Mouse (Mus musculus) hindbrain, embryonic 14.5 days (tissue): ENCODE measurements around the gene Klk12. TPM values are rescaled to one million over a fixed set of nuclear protein-coding genes. Genes with fewer than 3 reads are reported as not detected.
A peak's percentile ranks its signal among the peaks of the same experiment; 100 is the strongest.

Experiments used
- ATAC-seq: fragments of 200-750 bp; cut with Nextera tagmentation; 2 replicates; pipeline ENCODE4 v1.8.0; 2017; ENCODE audit warnings: moderate number of reproducible peaks, mild to moderate bottlenecking, moderate TSS enrichment, moderate library complexity; ENCODE audit not compliant: low FRiP score
- DNase-seq: peaks from one replicate; pipeline ENCODE4 v3.0.0-alpha.2; 2015; ENCODE audit warnings: low spot score
- H3K27ac ChIP-seq: fragments of 300-500 bp; sonication (generic); 2 replicates; pipeline ENCODE4 v1.5.1; 2014; ENCODE audit warnings: mild to moderate bottlenecking, moderate library complexity
- H3K27me3 ChIP-seq: fragments of 300-500 bp; sonication (generic); 2 replicates; pipeline ENCODE4 v1.6.1; 2014; ENCODE audit warnings: mild to moderate bottlenecking, low read length, mixed read lengths; ENCODE audit not compliant: control insufficient read depth, insufficient read depth
- H3K36me3 ChIP-seq: fragments of 300-500 bp; sonication (generic); replicated peaks from 2 replicates; pipeline ENCODE4 v1.6.1; 2014; ENCODE audit not compliant: control insufficient read depth, insufficient read depth
- H3K4me1 ChIP-seq: fragments of 300-500 bp; sonication (generic); replicated peaks from 2 replicates; pipeline ENCODE4 v1.6.1; 2014; ENCODE audit warnings: antibody characterized with exemption, low read length, mixed read lengths; ENCODE audit not compliant: control insufficient read depth, insufficient read depth
- H3K4me2 ChIP-seq: fragments of 300-500 bp; sonication (generic); replicated peaks from 2 replicates; pipeline ENCODE4 v1.6.1; 2014; ENCODE audit warnings: mild to moderate bottlenecking, moderate library complexity
- H3K4me3 ChIP-seq: fragments of 300-500 bp; sonication (generic); replicated peaks from 2 replicates; pipeline ENCODE4 v1.5.1; 2014; ENCODE audit warnings: mild to moderate bottlenecking, low read length
- H3K9ac ChIP-seq: fragments of 300-500 bp; sonication (generic); 2 replicates; pipeline ENCODE4 v1.6.1; 2014
- H3K9me3 ChIP-seq: fragments of 300-500 bp; sonication (generic); 2 replicates; pipeline ENCODE4 v1.6.1; 2016; ENCODE audit warnings: low read length; ENCODE audit not compliant: control insufficient read depth
- WGBS: fragments of 180-500 bp; shearing (Covaris S2); extraction: QIAGEN DNeasy Blood & Tissue Kit; methylation state at CpG from one replicate; pipeline ENCODE4 v1.1.7; 2014; 5-methylcytosine and 5-hydroxymethylcytosine counted together
- polyA plus RNA-seq: library from polyadenylated mRNA; unstranded; fragments of >200 nt; fragmentation: Nextera tagmentation; extraction: Ambion mirVana; gene quantifications from 2 replicates; pipeline ENCODE4 v1.2.1, GENCODE M21; 2014

Gene Klk12
- not detected in 2 replicates for polyA plus RNA-seq

DNA sequence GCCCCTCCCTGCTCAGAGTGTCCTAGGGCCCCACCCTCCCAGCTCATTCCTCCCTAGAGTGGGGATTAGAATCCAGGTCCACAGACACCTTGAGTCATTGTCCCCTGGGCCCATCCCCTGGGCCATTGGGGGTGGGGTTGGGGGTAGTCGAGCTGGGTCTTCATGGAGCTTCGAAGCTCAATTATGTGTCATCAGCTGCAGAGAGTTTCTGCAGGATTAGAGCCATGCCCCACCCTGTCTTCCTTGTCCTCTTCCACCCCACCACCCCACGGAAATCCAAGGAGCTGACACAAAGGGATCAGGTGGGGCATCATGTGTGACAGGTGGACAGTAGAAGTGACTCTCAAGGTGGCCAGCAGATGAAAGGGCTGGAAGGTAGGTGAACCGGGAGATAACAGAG is at the start of gene Klk12:
TSS of gene Klk12 (plus strand) at position 301 of the 400 bp plus-strand sequence.
- Histone ChIP-seq H3K27ac (no peak within 1 kb of the TSS), H3K9me3 (no peaks in the 10 kb centered on the region), H3K4me2 (no peak within 1 kb of the TSS), H3K4me1 (no peaks in the 10 kb centered on the region), H3K27me3 (no peaks in the 10 kb centered on the region), H3K9ac (no peak within 1 kb of the TSS), H3K4me3 (no peak within 1 kb of the TSS), H3K36me3 (no peaks in the 10 kb centered on the region)
- DNase-seq (no peak), ATAC-seq (no peak)
- WGBS, result 87% methylated on average over 4 of the region's 4 CpGs

DNA sequence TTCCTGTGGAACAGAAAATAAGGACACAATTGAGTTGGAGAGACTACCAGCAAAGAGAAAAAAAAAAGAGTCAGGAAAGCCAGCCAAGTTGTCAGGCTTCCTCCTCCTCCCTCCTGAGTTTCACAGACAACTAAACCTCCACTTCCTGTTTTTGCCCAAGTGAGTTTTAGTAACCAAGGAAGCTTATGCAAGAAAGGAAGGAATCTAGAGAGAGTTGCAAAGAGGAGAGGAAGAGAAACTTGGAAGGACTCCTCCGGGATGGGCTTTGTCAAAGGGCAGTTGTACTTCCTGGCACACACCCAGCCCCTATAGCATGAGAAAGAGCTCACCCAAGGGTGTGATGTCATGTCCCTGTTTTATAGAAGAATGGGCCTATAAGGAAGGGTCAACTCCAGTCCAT is 20.9 kb upstream of the Klk12 start:
- Histone ChIP-seq H3K9ac (no peak overlapping the region), H3K9me3 (no peaks in the 10 kb centered on the region), H3K4me3 (no peak overlapping the region), H3K36me3 (no peaks in the 10 kb centered on the region), H3K4me1 (no peaks in the 10 kb centered on the region), H3K27me3 (no peaks in the 10 kb centered on the region), H3K4me2 (no peak overlapping the region), H3K27ac (no peak overlapping the region)
- ATAC-seq (no peak), DNase-seq (peak; percentile 26)
- 37% methylated on average over 1 of the region's 1 CpGs for WGBS

DNA sequence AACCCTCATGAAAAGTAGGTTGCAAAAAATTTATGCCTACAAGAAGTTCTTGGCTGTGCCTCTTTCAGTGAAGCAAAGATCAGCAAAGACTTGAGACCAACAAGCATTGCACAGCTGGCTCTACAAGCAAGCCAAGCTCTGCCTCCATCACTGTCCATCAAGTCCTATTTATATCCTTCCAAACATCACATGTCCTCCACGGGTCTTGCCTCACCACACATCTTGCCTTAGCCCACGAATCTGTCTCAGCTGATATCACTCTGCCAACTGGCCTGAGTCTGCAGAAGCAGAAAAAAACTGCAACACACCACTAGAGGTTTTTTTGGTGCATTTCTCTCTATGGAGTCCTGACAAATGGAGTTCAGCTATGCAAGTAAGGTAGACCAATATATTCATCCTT is 15.9 kb upstream of the Klk12 start:
- no peak overlapping the region for H3K4me3 ChIP-seq
- no peak for DNase-seq
- no peak overlapping the region for H3K9ac ChIP-seq
- 74% methylated on average over 2 of the region's 2 CpGs for WGBS
- H3K27me3 ChIP-seq, result no peaks in the 10 kb centered on the region
- no peak for ATAC-seq
- H3K27ac ChIP-seq, result no peak overlapping the region
- H3K4me2 ChIP-seq, result no peak overlapping the region
- H3K36me3 ChIP-seq, result no peaks in the 10 kb centered on the region
- no peaks in the 10 kb centered on the region for H3K4me1 ChIP-seq
- no peaks in the 10 kb centered on the region for H3K9me3 ChIP-seq

DNA sequence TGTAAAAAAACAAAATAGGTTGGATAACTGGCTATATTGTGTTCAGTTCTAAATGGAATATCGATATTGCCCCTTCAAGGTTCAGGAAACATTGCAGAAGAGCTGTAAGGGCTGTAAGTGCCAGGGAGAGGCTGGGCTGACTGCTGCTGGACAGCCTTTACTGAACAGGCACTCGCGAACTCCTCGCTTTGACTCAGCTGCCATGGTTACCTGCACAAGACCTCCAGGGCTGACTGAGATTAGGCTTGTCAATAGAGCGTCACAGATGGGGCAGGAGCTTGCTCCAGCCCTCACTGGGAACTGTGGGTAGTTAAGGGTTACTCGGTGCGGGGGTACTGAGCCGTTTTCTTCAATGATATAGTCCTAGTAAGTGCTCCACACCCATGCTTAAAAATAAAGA is 2.2 kb upstream of the Klk12 start:
- Histone ChIP-seq H3K36me3 (no peaks in the 10 kb centered on the region), H3K4me3 (no peak overlapping the region), H3K27ac (no peak overlapping the region), H3K4me2 (no peak overlapping the region), H3K4me1 (no peaks in the 10 kb centered on the region), H3K9me3 (no peaks in the 10 kb centered on the region), H3K27me3 (no peaks in the 10 kb centered on the region), H3K9ac (no peak overlapping the region)
- DNase-seq, result no peak
- no peak for ATAC-seq
- WGBS, result 45% methylated on average over 8 of the region's 8 CpGs

DNA sequence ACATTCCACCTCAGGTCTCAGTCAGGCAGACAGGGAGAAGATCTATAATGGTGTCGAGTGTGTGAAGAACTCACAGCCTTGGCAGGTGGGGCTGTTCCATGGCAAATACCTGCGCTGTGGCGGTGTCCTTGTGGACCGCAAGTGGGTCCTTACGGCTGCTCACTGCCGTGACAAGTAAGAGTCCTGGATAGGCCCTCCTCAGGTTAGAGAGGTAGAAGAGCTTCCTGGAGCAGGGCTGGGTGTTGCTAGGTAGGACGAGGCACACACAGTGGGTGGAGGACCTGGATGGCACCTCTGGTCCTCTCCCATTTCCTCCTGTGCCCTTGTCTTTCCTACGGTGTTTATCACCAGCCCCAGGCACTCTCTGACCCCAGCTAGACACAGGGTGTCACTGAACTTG is 939 bp downstream of the Klk12 start:
- DNase-seq, result no peak
- Histone ChIP-seq H3K9ac (no peak overlapping the region), H3K4me1 (no peaks in the 10 kb centered on the region), H3K27ac (no peak overlapping the region), H3K9me3 (no peaks in the 10 kb centered on the region), H3K36me3 (no peaks in the 10 kb centered on the region), H3K4me3 (no peak overlapping the region), H3K4me2 (no peak overlapping the region), H3K27me3 (no peaks in the 10 kb centered on the region)
- 91% methylated on average over 8 of the region's 8 CpGs for WGBS
- no peak for ATAC-seq

DNA sequence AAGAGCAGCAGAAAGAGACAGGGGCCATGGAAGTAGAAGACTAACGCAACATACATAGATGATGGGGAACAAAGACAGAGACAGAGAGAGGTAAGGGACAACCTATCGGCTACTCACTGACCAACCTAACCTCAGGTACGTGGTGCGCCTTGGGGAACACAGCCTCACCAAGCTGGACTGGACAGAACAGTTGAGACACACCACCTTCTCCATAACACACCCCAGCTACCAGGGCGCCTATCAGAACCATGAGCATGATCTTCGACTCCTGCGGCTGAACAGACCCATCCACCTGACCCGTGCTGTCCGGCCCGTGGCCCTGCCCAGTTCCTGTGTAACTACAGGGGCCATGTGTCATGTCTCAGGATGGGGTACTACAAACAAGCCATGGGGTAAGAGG is 2.0 kb downstream of the Klk12 start:
- DNase-seq (no peak), ATAC-seq (no peak)
- WGBS, result 95% methylated on average over 10 of the region's 10 CpGs
- no peaks in the 10 kb centered on the region for H3K27me3 ChIP-seq
- no peak overlapping the region for H3K9ac ChIP-seq
- H3K27ac ChIP-seq, result no peak overlapping the region
- no peaks in the 10 kb centered on the region for H3K9me3 ChIP-seq
- H3K4me1 ChIP-seq, result no peaks in the 10 kb centered on the region
- no peak overlapping the region for H3K4me2 ChIP-seq
- H3K36me3 ChIP-seq, result no peaks in the 10 kb centered on the region
- no peak overlapping the region for H3K4me3 ChIP-seq

DNA sequence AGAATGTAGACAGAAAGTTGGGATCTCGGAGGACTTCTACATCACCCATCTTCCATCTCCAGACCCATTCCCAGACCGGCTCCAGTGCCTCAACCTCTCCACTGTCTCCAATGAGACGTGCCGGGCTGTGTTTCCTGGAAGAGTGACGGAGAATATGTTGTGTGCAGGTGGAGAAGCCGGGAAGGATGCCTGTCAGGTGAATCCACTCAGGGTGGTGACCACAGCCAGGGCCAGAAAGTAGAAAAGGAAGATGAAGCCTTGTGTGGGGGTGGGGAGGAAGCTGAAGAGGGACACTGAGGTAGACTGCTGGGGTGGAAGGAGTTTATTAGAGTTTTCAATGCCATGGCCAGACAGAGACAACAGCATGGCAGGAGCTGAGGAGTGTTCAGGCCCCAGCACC is 3.2 kb downstream of the Klk12 start:
- H3K4me2 ChIP-seq, result no peak overlapping the region
- H3K36me3 ChIP-seq, result no peaks in the 10 kb centered on the region
- no peak overlapping the region for H3K27ac ChIP-seq
- no peaks in the 10 kb centered on the region for H3K27me3 ChIP-seq
- WGBS, result 93% methylated on average over 6 of the region's 6 CpGs
- DNase-seq (no peak), ATAC-seq (no peak)
- no peak overlapping the region for H3K4me3 ChIP-seq
- H3K9ac ChIP-seq, result no peak overlapping the region
- no peaks in the 10 kb centered on the region for H3K9me3 ChIP-seq
- H3K4me1 ChIP-seq, result no peaks in the 10 kb centered on the region

DNA sequence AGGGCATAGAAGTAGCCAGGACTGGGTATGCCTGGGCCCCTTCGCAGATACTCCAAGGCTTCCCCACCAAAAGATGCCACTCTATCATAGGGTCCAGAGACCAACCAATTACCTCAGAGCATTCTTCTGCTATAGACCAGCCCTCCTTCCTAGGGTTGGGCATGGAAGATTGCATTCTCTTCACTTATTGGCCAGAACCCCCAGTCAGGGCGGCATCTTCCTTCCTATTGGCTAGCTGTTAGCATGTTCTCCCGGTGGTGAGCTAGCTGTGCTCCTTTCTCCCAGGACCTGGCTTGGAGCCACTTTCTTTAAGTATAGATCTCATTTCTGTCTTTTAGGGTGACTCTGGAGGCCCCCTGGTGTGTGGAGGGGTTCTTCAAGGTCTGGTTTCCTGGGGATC is 4.2 kb downstream of the Klk12 start:
- H3K27me3 ChIP-seq, result no peaks in the 10 kb centered on the region
- H3K27ac ChIP-seq, result no peak overlapping the region
- H3K36me3 ChIP-seq, result no peaks in the 10 kb centered on the region
- H3K4me3 ChIP-seq, result no peak overlapping the region
- H3K4me2 ChIP-seq, result no peak overlapping the region
- DNase-seq (no peak), ATAC-seq (no peak)
- 79% methylated on average over 3 of the region's 3 CpGs for WGBS
- H3K4me1 ChIP-seq, result no peaks in the 10 kb centered on the region
- H3K9me3 ChIP-seq, result no peaks in the 10 kb centered on the region
- H3K9ac ChIP-seq, result no peak overlapping the region

DNA sequence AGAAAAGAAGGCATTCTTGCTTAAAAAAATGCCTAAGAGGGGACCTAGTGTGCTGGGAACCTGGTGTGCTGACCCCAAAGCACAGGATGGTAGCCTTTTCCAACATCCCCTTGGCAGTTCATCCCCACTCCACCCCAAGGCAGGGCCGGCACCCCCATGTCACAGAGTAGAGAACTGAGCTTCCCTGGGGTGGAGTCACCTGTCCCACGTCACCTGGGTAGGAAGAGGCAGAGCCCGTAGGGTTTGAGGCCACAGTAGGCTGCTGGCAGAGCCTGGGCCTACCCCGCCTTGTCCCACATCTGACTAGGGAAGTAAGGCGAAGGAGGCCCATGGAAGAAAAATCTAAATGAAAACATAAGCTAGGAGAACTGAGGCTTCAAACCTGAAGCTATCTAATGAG is 5.7 kb downstream of the Klk12 start, which contains the start of gene Klk11:
TSS of gene Klk11 (plus strand) at position 241 of the 400 bp plus-strand sequence.
- H3K9ac ChIP-seq, result no peak within 1 kb of the TSS
- H3K27ac ChIP-seq, result no peak within 1 kb of the TSS
- no peaks in the 10 kb centered on the region for H3K36me3 ChIP-seq
- H3K4me2 ChIP-seq, result no peak within 1 kb of the TSS
- ATAC-seq (no peak), DNase-seq (no peak)
- no peaks in the 10 kb centered on the region for H3K9me3 ChIP-seq
- no peaks in the 10 kb centered on the region for H3K27me3 ChIP-seq
- H3K4me3 ChIP-seq, result no peak within 1 kb of the TSS
- WGBS, result 93% methylated on average over 5 of the region's 5 CpGs
- H3K4me1 ChIP-seq, result no peaks in the 10 kb centered on the region

DNA sequence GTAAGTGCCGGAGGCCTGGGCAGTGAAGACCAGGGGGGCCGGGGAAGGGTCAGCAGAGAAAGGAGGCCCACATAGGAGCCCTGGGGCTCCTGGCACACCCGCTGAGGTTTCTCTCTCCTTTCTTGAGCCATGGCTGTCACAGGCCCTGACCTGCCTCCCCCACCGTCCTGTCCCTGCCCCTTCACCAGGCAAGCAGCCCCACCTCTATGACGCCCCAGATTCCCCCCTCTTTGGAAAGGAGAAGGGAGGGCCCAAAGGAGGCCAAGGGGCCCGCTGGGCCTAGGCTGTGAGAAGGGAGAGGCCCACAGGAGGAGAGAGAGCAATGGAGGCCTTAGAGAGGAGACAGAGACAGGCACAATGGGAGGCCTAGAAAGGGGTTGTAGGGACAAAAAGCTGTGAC is 6.1 kb downstream of the Klk12 start:
- H3K27me3 ChIP-seq, result no peaks in the 10 kb centered on the region
- H3K4me1 ChIP-seq, result no peaks in the 10 kb centered on the region
- H3K9ac ChIP-seq, result no peak overlapping the region
- no peaks in the 10 kb centered on the region for H3K9me3 ChIP-seq
- no peak overlapping the region for H3K4me3 ChIP-seq
- H3K27ac ChIP-seq, result no peak overlapping the region
- H3K36me3 ChIP-seq, result no peaks in the 10 kb centered on the region
- ATAC-seq, result no peak
- no peak overlapping the region for H3K4me2 ChIP-seq
- WGBS, result 46% methylated on average over 6 of the region's 6 CpGs
- DNase-seq, result no peak
